Mouse (Mus musculus) forebrain, embryonic 11.5 days (tissue): ENCODE results near the gene Gm18596. TPM values are rescaled to one million over a fixed set of nuclear protein-coding genes. Genes with fewer than 3 reads are reported as not detected.

Experiments
- polyA plus RNA-seq: library from polyadenylated mRNA; unstranded; fragments of >200 nt; fragmentation: Nextera tagmentation; extraction: Ambion mirVana; gene quantifications from 2 replicates; pipeline ENCODE4 v1.2.1, GENCODE M21; 2014

Gene Gm18596
- polyA plus RNA-seq, 1 experiment from 2014 or later: not detected

Other genes starting within 250 kb of the Gm18596 start
- 40.6 and 41.9 TPM in 2 replicates for gene Fam207a, start 226.9 kb downstream of the Gm18596 start, polyA plus RNA-seq
- gene Itgb2, start 212.4 kb downstream of the Gm18596 start, polyA plus RNA-seq: 1.2 and 1.3 TPM in 2 replicates
- gene Pttg1ip, start 160.9 kb downstream of the Gm18596 start, polyA plus RNA-seq: 69.0 and 73.8 TPM in 2 replicates
- 336 and 367 TPM in 2 replicates for gene Sumo3, start 136.5 kb downstream of the Gm18596 start, polyA plus RNA-seq
- gene Gm49325, start 136.4 kb downstream of the Gm18596 start, polyA plus RNA-seq: not detected in 2 replicates
- 76.7 and 78.1 TPM in 2 replicates for gene Ube2g2, start 120.4 kb downstream of the Gm18596 start, polyA plus RNA-seq
- gene Tspear, start 56.1 kb downstream of the Gm18596 start, polyA plus RNA-seq: 1.4 and 1.5 TPM in 2 replicates
- not detected in 2 replicates for gene Gm19402, start 51.9 kb downstream of the Gm18596 start, polyA plus RNA-seq
- gene Gm9508, start 45.4 kb downstream of the Gm18596 start, polyA plus RNA-seq: not detected in 2 replicates
- not detected in 2 replicates for gene Gm10272, start 36.0 kb downstream of the Gm18596 start, polyA plus RNA-seq
- gene Gm10024, start 31.2 kb downstream of the Gm18596 start, polyA plus RNA-seq: not detected in 2 replicates
- not detected in 2 replicates for gene Gm10142, start 26.8 kb downstream of the Gm18596 start, polyA plus RNA-seq
- not detected in 2 replicates for gene Krtap12-1, start 22.0 kb downstream of the Gm18596 start, polyA plus RNA-seq
- gene Gm10100, start 16.2 kb downstream of the Gm18596 start, polyA plus RNA-seq: not detected in 2 replicates
- not detected in 2 replicates for gene Gm9736, start 8.7 kb upstream of the Gm18596 start, polyA plus RNA-seq
- gene Gm3233, start 17.0 kb upstream of the Gm18596 start, polyA plus RNA-seq: not detected in 2 replicates
- not detected in 2 replicates for gene Gm3238, start 28.7 kb upstream of the Gm18596 start, polyA plus RNA-seq
- gene Gm7138, start 34.3 kb upstream of the Gm18596 start, polyA plus RNA-seq: not detected in 2 replicates
- gene Gm3250, start 39.9 kb upstream of the Gm18596 start, polyA plus RNA-seq: not detected in 2 replicates
- gene Gm7137, start 45.6 kb upstream of the Gm18596 start, polyA plus RNA-seq: not detected in 2 replicates
- not detected in 2 replicates for gene Gm9639, start 52.4 kb upstream of the Gm18596 start, polyA plus RNA-seq
- not detected in 2 replicates for gene Gm19668, start 56.5 kb upstream of the Gm18596 start, polyA plus RNA-seq
- gene Gm9507, start 69.2 kb upstream of the Gm18596 start, polyA plus RNA-seq: not detected in 2 replicates
- not detected in 2 replicates for gene Gm2696, start 72.0 kb upstream of the Gm18596 start, polyA plus RNA-seq
- gene Krtap10-4, start 84.5 kb upstream of the Gm18596 start, polyA plus RNA-seq: not detected in 2 replicates
- not detected in 2 replicates for gene Krtap10-10, start 93.3 kb upstream of the Gm18596 start, polyA plus RNA-seq
- gene Gm36176, start 104.2 kb upstream of the Gm18596 start, polyA plus RNA-seq: not detected in 2 replicates
- gene Gm10318, start 110.2 kb upstream of the Gm18596 start, polyA plus RNA-seq: not detected in 2 replicates
- gene Gm3285, start 119.3 kb upstream of the Gm18596 start, polyA plus RNA-seq: not detected in 2 replicates
- 3.5 and 3.9 TPM in 2 replicates for gene Lrrc3, start 159.9 kb upstream of the Gm18596 start, polyA plus RNA-seq
- 0.86 and 0.87 TPM in 2 replicates for gene Trpm2, start 227.9 kb upstream of the Gm18596 start, polyA plus RNA-seq
- gene 1810043G02Rik, start 235.9 kb upstream of the Gm18596 start, polyA plus RNA-seq: 34.9 and 38.6 TPM in 2 replicates